Mouse (Mus musculus): ENCODE data around the gene Fbxo31. TPM values are rescaled to one million over a fixed set of nuclear protein-coding genes. Genes with fewer than 3 reads are reported as not detected.

The Fbxo31 gene
- total and polyA plus RNA-seq, 3 experiments = 16.0 to 35.3 TPM; not detected in 1

DNA sequence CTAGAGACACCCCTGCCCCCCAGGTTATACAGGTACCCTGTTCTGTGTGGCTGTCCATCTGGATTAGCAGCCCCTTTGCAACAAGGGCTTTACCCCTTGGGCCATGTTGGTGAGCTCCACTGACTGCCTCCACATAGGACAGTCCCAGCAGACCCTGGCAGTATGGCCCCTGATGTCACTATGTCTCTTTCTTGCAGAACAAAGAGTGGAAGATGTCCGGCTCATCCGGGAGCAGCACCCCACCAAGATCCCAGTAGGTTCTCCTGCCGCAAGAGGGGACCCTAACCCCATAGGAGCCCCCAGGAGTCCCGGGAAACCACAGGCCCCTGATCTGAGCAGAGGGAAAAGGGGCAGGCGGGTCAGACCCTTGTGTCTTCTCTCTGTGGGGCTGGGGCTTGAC is 14.7 kb upstream of the Fbxo31 start:
- H3K9me3 ChIP-seq (replicated peaks; ENCODE audit: insufficient read depth, low read length) = no peaks in the 10 kb centered on the region
- H3K4me1 ChIP-seq (ENCODE audit: control insufficient read depth in 1 of 2, insufficient read depth in 2 of 2, low read length in 2 of 2) = peaks cover 10 to 24% of the 10 kb centered on the region in 2 experiments
- peaks cover 27% of the 10 kb centered on the region for H3K79me2 ChIP-seq (ENCODE audit: control insufficient read depth, insufficient read depth, low read length, poor library complexity)
- H3K36me3 ChIP-seq (ENCODE audit: control insufficient read depth in 1 of 2, insufficient read depth in 2 of 2, low read length in 2 of 2) = peaks cover 2 to 20% of the 10 kb centered on the region in 2 experiments; a peak in 2 of 4 replicates
- H3K27ac ChIP-seq (ENCODE audit: control insufficient read depth, low read depth, low read length) = no peak overlapping the region
- DNase-seq (ENCODE audit: low read depth, low spot score) = no peak
- no peak for TF ChIP-seq POLR2A (IDR thresholded peaks at IDR 0.05; ENCODE audit: control insufficient read depth in 1 of 2, insufficient read depth in 1 of 2, low read depth in 1 of 2, low read length in 2 of 2, poor library complexity in 1 of 2)
- no peak for TF ChIP-seq GATA1 (IDR thresholded peaks at IDR 0.05; ENCODE audit: low read depth, low read length)
- no peak for TF ChIP-seq MEF2A (IDR thresholded peaks at IDR 0.05; ENCODE audit: extremely low read depth, insufficient replicate concordance, low read depth, low read length, poor library complexity, severe bottlenecking)
- no peak for TF ChIP-seq MAX (IDR thresholded peaks at IDR 0.05; ENCODE audit: low read length)
- TF ChIP-seq NRF1 (IDR thresholded peaks at IDR 0.05; ENCODE audit: insufficient read depth, low read depth, low read length, poor library complexity, severe bottlenecking) = no peak
- TF ChIP-seq CHD2 (IDR thresholded peaks at IDR 0.05; ENCODE audit: low read length) = no peak
- TF ChIP-seq RCOR1 (IDR thresholded peaks at IDR 0.05; ENCODE audit: low read depth, low read length) = no peak
- TF ChIP-seq ZMIZ1 (IDR thresholded peaks at IDR 0.05; ENCODE audit: low read depth, low read length) = no peak
- TF ChIP-seq BHLHE40 (IDR thresholded peaks at IDR 0.05; ENCODE audit: borderline replicate concordance, low read depth, low read length) = no peak
- TF ChIP-seq JUND (IDR thresholded peaks at IDR 0.05; ENCODE audit: low read depth, low read length) = no peak
- TF ChIP-seq SMC3 (IDR thresholded peaks at IDR 0.05; ENCODE audit: low read depth, low read length) = no peak
- TF ChIP-seq MXI1 (IDR thresholded peaks at IDR 0.05; ENCODE audit: low read depth, low read length) = no peak
- no peak for TF ChIP-seq USF1 (IDR thresholded peaks at IDR 0.05; ENCODE audit: low read depth, low read length)
- no peak for TF ChIP-seq TCF12 (IDR thresholded peaks at IDR 0.05; ENCODE audit: low read depth, low read length)
- TF ChIP-seq EP300 (IDR thresholded peaks at IDR 0.05; ENCODE audit: low read depth in 1 of 2, low read length in 2 of 2) = no peak
- no peak for TF ChIP-seq SIN3A (IDR thresholded peaks at IDR 0.05; ENCODE audit: low read length)
- no peak overlapping the region for H3K9ac ChIP-seq (ENCODE audit: control insufficient read depth, low read depth, low read length, poor library complexity, severe bottlenecking)
- no peak overlapping the region for H3K4me3 ChIP-seq (ENCODE audit: control insufficient read depth in 1 of 2, insufficient read depth in 1 of 2, low read depth in 2 of 2, low read length in 2 of 2)
- no peaks in the 10 kb centered on the region for H3K27me3 ChIP-seq (ENCODE audit: control insufficient read depth in 1 of 2, insufficient read depth in 2 of 2, low read length in 2 of 2)

DNA sequence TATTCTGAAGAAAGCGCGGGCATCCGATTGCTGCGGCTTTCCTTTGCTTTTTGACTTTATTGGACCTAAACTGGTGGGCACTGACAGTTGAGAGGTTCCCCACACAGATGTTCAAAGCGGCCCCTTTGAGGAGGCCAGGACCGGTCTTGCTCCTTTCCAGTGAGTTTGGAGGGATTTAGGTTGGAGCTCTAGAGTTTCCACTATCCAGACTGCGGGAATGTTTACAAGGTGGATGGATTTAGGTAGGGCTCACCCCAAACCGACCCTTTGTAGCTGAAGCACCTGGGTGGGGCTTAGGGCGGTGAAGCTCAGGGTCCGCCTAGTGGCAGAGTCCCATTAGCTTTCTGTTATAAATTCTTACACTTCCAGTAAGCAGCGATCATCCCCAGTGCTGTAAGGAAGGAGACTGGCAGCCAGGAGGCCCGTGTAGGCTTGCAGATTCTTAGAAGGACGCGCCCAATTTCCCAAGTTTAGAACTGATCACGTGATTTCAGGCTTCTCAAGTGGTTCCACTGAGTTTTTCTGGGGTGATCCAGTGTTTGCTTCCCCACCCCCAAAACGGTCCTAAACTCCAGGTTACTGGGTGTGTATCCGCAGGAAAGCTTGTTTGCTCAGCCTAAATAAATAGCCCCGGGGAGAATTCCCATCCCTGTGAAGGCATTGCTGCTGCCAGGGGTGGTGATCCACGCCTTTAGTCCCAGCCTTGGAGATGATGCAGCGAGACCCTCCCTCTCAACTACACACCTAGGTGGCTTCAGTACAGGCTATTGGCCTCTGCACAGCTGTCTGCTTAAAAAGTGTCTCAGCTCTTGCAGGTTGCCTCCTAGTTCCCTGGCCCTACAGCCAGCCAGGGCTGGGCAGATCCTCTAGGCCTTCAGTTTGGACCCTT is 12.8 kb upstream of the Fbxo31 start:
- peak overlapping the region; percentile 82 to 92 for H3K4me3 ChIP-seq (ENCODE audit: control insufficient read depth in 1 of 2, insufficient read depth in 1 of 2, low read depth in 2 of 2, low read length in 2 of 2)

More for the DNA sequence above, 12.8 kb upstream of the Fbxo31 start:
- TF ChIP-seq KAT2A (conservative IDR thresholded peaks at IDR 0.05; ENCODE audit: low read depth, low read length) (no peak), SMC3 (IDR thresholded peaks at IDR 0.05; ENCODE audit: low read depth, low read length) (peak; percentile 22; the same call in 1 of the 2 replicates), ETS1 (IDR thresholded peaks at IDR 0.05; ENCODE audit: low read depth, low read length) (no peak), ZMIZ1 (IDR thresholded peaks at IDR 0.05; ENCODE audit: low read depth, low read length) (no peak), BHLHE40 (IDR thresholded peaks at IDR 0.05; ENCODE audit: borderline replicate concordance, low read depth, low read length) (peak; percentile 17; the same call in 1 of the 2 replicates), ZNF384 (IDR thresholded peaks at IDR 0.05; ENCODE audit: low read depth, low read length) (no peak), ZC3H11A (IDR thresholded peaks at IDR 0.05; ENCODE audit: low read depth, low read length) (0 out of 2 replicates have a peak, but pooled peaks have one; percentile 8), CTCF (IDR thresholded peaks at IDR 0.05 in 2 of 3, conservative IDR thresholded peaks at IDR 0.05 in 1 of 3; ENCODE audit: control insufficient read depth in 1 of 3, insufficient read depth in 1 of 3, low read depth in 2 of 3, low read length in 3 of 3, poor library complexity in 1 of 3, severe bottlenecking in 1 of 3) (peak; percentile 29 to 54 (median 44)), USF1 (IDR thresholded peaks at IDR 0.05; ENCODE audit: low read depth, low read length) (peak; percentile 75), MAZ (IDR thresholded peaks at IDR 0.05; ENCODE audit: low read depth, low read length) (no peak)
- Histone ChIP-seq H3K27ac (ENCODE audit: control insufficient read depth, low read depth, low read length) (no peak overlapping the region; the same call in 1 of the 2 replicates), H3K9ac (ENCODE audit: control insufficient read depth, low read depth, low read length, poor library complexity, severe bottlenecking) (peak overlapping the region; percentile 89), H3K36me3 (ENCODE audit: control insufficient read depth in 1 of 2, insufficient read depth in 2 of 2, low read length in 2 of 2) (peaks cover 2 to 20% of the 10 kb centered on the region in 2 experiments; a peak in 2 of 4 replicates), H3K27me3 (ENCODE audit: control insufficient read depth in 1 of 2, insufficient read depth in 2 of 2, low read length in 2 of 2) (no peaks in the 10 kb centered on the region), H3K4me1 (ENCODE audit: control insufficient read depth in 1 of 2, insufficient read depth in 2 of 2, low read length in 2 of 2) (peaks cover 10 to 24% of the 10 kb centered on the region in 2 experiments), H3K9me3 (replicated peaks; ENCODE audit: insufficient read depth, low read length) (no peaks in the 10 kb centered on the region), H3K79me2 (ENCODE audit: control insufficient read depth, insufficient read depth, low read length, poor library complexity) (peaks cover 27% of the 10 kb centered on the region)
- DNase-seq (ENCODE audit: low read depth, low spot score) = peak; percentile 83

Data from MEL (cell line).